Mouse (Mus musculus): ENCODE data around the gene Nmd3. TPM values are rescaled to one million over a fixed set of nuclear protein-coding genes. Genes with fewer than 3 reads are reported as not detected.
A peak's percentile ranks its signal among the peaks of the same experiment; 100 is the strongest.

Gene Nmd3
- polyA plus RNA-seq, 1 experiment from 2014 or later: 89.7 TPM

- Histone ChIP-seq H3K4me3 (ENCODE audit: low read depth, low read length) (no peak overlapping the region), H3K4me1 (ENCODE audit: control insufficient read depth, insufficient read depth, low read length) (peaks cover 9% of the 10 kb centered on the region; the same call in 1 of the 2 replicates), H3K9me3 (replicated peaks; ENCODE audit: control insufficient read depth, low read length, poor library complexity, severe bottlenecking) (no peaks in the 10 kb centered on the region), H3K9ac (ENCODE audit: low read depth, low read length) (no peak overlapping the region), H3K27me3 (ENCODE audit: control insufficient read depth, insufficient read depth, low read depth, low read length) (no peaks in the 10 kb centered on the region), H3K4me2 (ENCODE audit: low read length) (no peak overlapping the region), H3K36me3 (ENCODE audit: control insufficient read depth, insufficient read depth, low read length) (no peaks in the 10 kb centered on the region), H3K27ac (ENCODE audit: low read length) (no peak overlapping the region)
- ATAC-seq: no peak
- 56% methylated on average over 8 of the region's 8 CpGs for WGBS
Observed at GRCm38 (mm10) chr3:69711907-69712600, 9.7 kb upstream of the Nmd3 start.

- Histone ChIP-seq H3K27me3 (ENCODE audit: control insufficient read depth, insufficient read depth, low read depth, low read length) (no peaks in the 10 kb centered on the region), H3K27ac (ENCODE audit: low read length) (no peak overlapping the region), H3K9me3 (replicated peaks; ENCODE audit: control insufficient read depth, low read length, poor library complexity, severe bottlenecking) (no peaks in the 10 kb centered on the region), H3K4me2 (ENCODE audit: low read length) (no peak overlapping the region), H3K9ac (ENCODE audit: low read depth, low read length) (no peak overlapping the region), H3K36me3 (ENCODE audit: control insufficient read depth, insufficient read depth, low read length) (no peaks in the 10 kb centered on the region), H3K4me1 (ENCODE audit: control insufficient read depth, insufficient read depth, low read length) (no peaks in the 10 kb centered on the region), H3K4me3 (ENCODE audit: low read depth, low read length) (no peak overlapping the region)
- no peak for ATAC-seq
- WGBS: 76% methylated on average over 6 of the region's 6 CpGs
Observed at GRCm38 (mm10) chr3:69717476-69717875, 4.3 kb upstream of the Nmd3 start.

GRCm38 (mm10) chr3:69722187-69722867, 542 bp downstream of the Nmd3 start:
- H3K27ac ChIP-seq (ENCODE audit: low read length): peak overlapping the region; percentile 89

GRCm38 (mm10) chr3:69723161-69723560, 1.4 kb downstream of the Nmd3 start:
- Histone ChIP-seq H3K36me3 (ENCODE audit: control insufficient read depth, insufficient read depth, low read length) (no peaks in the 10 kb centered on the region), H3K4me2 (ENCODE audit: low read length) (peak overlapping the region; percentile 94), H3K9me3 (replicated peaks; ENCODE audit: control insufficient read depth, low read length, poor library complexity, severe bottlenecking) (no peaks in the 10 kb centered on the region), H3K4me3 (ENCODE audit: low read depth, low read length) (peak overlapping the region; percentile 96), H3K27me3 (ENCODE audit: control insufficient read depth, insufficient read depth, low read depth, low read length) (no peaks in the 10 kb centered on the region), H3K9ac (ENCODE audit: low read depth, low read length) (peak overlapping the region; percentile 95), H3K27ac (ENCODE audit: low read length) (no peak overlapping the region), H3K4me1 (ENCODE audit: control insufficient read depth, insufficient read depth, low read length) (peaks cover 20% of the 10 kb centered on the region)
- 23% methylated on average over 7 of the region's 7 CpGs for WGBS
- no peak for ATAC-seq

More at GRCm38 (mm10) chr3:69722187-69722867, 542 bp downstream of the Nmd3 start:
- no peaks in the 10 kb centered on the region for H3K36me3 ChIP-seq (ENCODE audit: control insufficient read depth, insufficient read depth, low read length)
- peak overlapping the region; percentile 95 for H3K9ac ChIP-seq (ENCODE audit: low read depth, low read length)
- no peaks in the 10 kb centered on the region for H3K9me3 ChIP-seq (replicated peaks; ENCODE audit: control insufficient read depth, low read length, poor library complexity, severe bottlenecking)
- WGBS: under 1% methylated on average over 57 of the region's 58 CpGs
- ATAC-seq: peak; percentile 89
- peak overlapping the region; percentile 96 for H3K4me3 ChIP-seq (ENCODE audit: low read depth, low read length)
- H3K27me3 ChIP-seq (ENCODE audit: control insufficient read depth, insufficient read depth, low read depth, low read length): no peaks in the 10 kb centered on the region
- H3K4me2 ChIP-seq (ENCODE audit: low read length): peak overlapping the region; percentile 94
- H3K4me1 ChIP-seq (ENCODE audit: control insufficient read depth, insufficient read depth, low read length): peaks cover 20% of the 10 kb centered on the region

- H3K9me3 ChIP-seq (replicated peaks; ENCODE audit: control insufficient read depth, low read length, poor library complexity, severe bottlenecking): no peaks in the 10 kb centered on the region
- H3K36me3 ChIP-seq (ENCODE audit: control insufficient read depth, insufficient read depth, low read length): peaks cover 6% of the 10 kb centered on the region; the same call in 1 of the 2 replicates
- H3K4me3 ChIP-seq (ENCODE audit: low read depth, low read length): no peak overlapping the region
- no peak overlapping the region for H3K9ac ChIP-seq (ENCODE audit: low read depth, low read length)
- no peaks in the 10 kb centered on the region for H3K4me1 ChIP-seq (ENCODE audit: control insufficient read depth, insufficient read depth, low read length)
- H3K27me3 ChIP-seq (ENCODE audit: control insufficient read depth, insufficient read depth, low read depth, low read length): no peaks in the 10 kb centered on the region
- H3K4me2 ChIP-seq (ENCODE audit: low read length): no peak overlapping the region
- H3K27ac ChIP-seq (ENCODE audit: low read length): no peak overlapping the region
- no peak for ATAC-seq
Observed at GRCm38 (mm10) chr3:69730930-69731329, 9.1 kb downstream of the Nmd3 start.

GRCm38 (mm10) chr3:69733939-69734338, 12.2 kb downstream of the Nmd3 start:
- H3K27ac ChIP-seq (ENCODE audit: low read length): no peak overlapping the region
- WGBS: 89% methylated on average over 2 of the region's 2 CpGs
- H3K27me3 ChIP-seq (ENCODE audit: control insufficient read depth, insufficient read depth, low read depth, low read length): no peaks in the 10 kb centered on the region
- no peaks in the 10 kb centered on the region for H3K9me3 ChIP-seq (replicated peaks; ENCODE audit: control insufficient read depth, low read length, poor library complexity, severe bottlenecking)
- H3K9ac ChIP-seq (ENCODE audit: low read depth, low read length): no peak overlapping the region
- no peak overlapping the region for H3K4me2 ChIP-seq (ENCODE audit: low read length)
- peaks cover 9% of the 10 kb centered on the region for H3K36me3 ChIP-seq (ENCODE audit: control insufficient read depth, insufficient read depth, low read length)
- no peak for ATAC-seq
- H3K4me1 ChIP-seq (ENCODE audit: control insufficient read depth, insufficient read depth, low read length): no peaks in the 10 kb centered on the region
- no peak overlapping the region for H3K4me3 ChIP-seq (ENCODE audit: low read depth, low read length)

GRCm38 (mm10) chr3:69755192-69755591, 33.4 kb downstream of the Nmd3 start:
- WGBS: 84% methylated on average over 3 of the region's 3 CpGs
- no peak for ATAC-seq
- Histone ChIP-seq H3K27me3 (ENCODE audit: control insufficient read depth, insufficient read depth, low read depth, low read length) (no peaks in the 10 kb centered on the region), H3K4me1 (ENCODE audit: control insufficient read depth, insufficient read depth, low read length) (no peaks in the 10 kb centered on the region), H3K9me3 (replicated peaks; ENCODE audit: control insufficient read depth, low read length, poor library complexity, severe bottlenecking) (no peaks in the 10 kb centered on the region), H3K27ac (ENCODE audit: low read length) (no peak overlapping the region), H3K36me3 (ENCODE audit: control insufficient read depth, insufficient read depth, low read length) (peaks cover 11% of the 10 kb centered on the region), H3K4me3 (ENCODE audit: low read depth, low read length) (no peak overlapping the region), H3K4me2 (ENCODE audit: low read length) (no peak overlapping the region), H3K9ac (ENCODE audit: low read depth, low read length) (no peak overlapping the region)

GRCm38 (mm10) chr3:69755968-69756367, 34.2 kb downstream of the Nmd3 start:
- Histone ChIP-seq H3K4me3 (ENCODE audit: low read depth, low read length) (no peak overlapping the region), H3K27me3 (ENCODE audit: control insufficient read depth, insufficient read depth, low read depth, low read length) (no peaks in the 10 kb centered on the region), H3K4me1 (ENCODE audit: control insufficient read depth, insufficient read depth, low read length) (no peaks in the 10 kb centered on the region), H3K9me3 (replicated peaks; ENCODE audit: control insufficient read depth, low read length, poor library complexity, severe bottlenecking) (no peaks in the 10 kb centered on the region), H3K9ac (ENCODE audit: low read depth, low read length) (no peak overlapping the region), H3K4me2 (ENCODE audit: low read length) (no peak overlapping the region), H3K36me3 (ENCODE audit: control insufficient read depth, insufficient read depth, low read length) (peaks cover 8% of the 10 kb centered on the region), H3K27ac (ENCODE audit: low read length) (no peak overlapping the region)
- ATAC-seq: no peak
- WGBS: 79% methylated on average over 3 of the region's 3 CpGs

- Histone ChIP-seq H3K27ac (ENCODE audit: low read length) (no peak overlapping the region), H3K36me3 (ENCODE audit: control insufficient read depth, insufficient read depth, low read length) (peaks cover 6% of the 10 kb centered on the region), H3K9ac (ENCODE audit: low read depth, low read length) (no peak overlapping the region), H3K4me2 (ENCODE audit: low read length) (no peak overlapping the region), H3K27me3 (ENCODE audit: control insufficient read depth, insufficient read depth, low read depth, low read length) (no peaks in the 10 kb centered on the region), H3K4me1 (ENCODE audit: control insufficient read depth, insufficient read depth, low read length) (no peaks in the 10 kb centered on the region), H3K4me3 (ENCODE audit: low read depth, low read length) (no peak overlapping the region), H3K9me3 (replicated peaks; ENCODE audit: control insufficient read depth, low read length, poor library complexity, severe bottlenecking) (no peaks in the 10 kb centered on the region)
- WGBS: 25% methylated on average over 7 of the region's 7 CpGs
- ATAC-seq: peak; percentile 72; the same call in 1 of the 2 replicates
Observed at GRCm38 (mm10) chr3:69756499-69756898, 34.7 kb downstream of the Nmd3 start.
